Mouse (Mus musculus) cerebellum, postnatal 25 days (tissue): ENCODE measurements around the gene Mgat2.
"Not testable (repeated sequence)": the region's sequence is repeated elsewhere in the genome, so short reads cannot be mapped to it uniquely, and the experiment has no call there.

Source experiments
- DNase-seq, 2 experiments: peaks; one replicate each; pipeline ENCODE4 v3.0.0; 2021; ENCODE audit warnings: mixed read lengths in 2 of 2

Mgat2 gene

DNA sequence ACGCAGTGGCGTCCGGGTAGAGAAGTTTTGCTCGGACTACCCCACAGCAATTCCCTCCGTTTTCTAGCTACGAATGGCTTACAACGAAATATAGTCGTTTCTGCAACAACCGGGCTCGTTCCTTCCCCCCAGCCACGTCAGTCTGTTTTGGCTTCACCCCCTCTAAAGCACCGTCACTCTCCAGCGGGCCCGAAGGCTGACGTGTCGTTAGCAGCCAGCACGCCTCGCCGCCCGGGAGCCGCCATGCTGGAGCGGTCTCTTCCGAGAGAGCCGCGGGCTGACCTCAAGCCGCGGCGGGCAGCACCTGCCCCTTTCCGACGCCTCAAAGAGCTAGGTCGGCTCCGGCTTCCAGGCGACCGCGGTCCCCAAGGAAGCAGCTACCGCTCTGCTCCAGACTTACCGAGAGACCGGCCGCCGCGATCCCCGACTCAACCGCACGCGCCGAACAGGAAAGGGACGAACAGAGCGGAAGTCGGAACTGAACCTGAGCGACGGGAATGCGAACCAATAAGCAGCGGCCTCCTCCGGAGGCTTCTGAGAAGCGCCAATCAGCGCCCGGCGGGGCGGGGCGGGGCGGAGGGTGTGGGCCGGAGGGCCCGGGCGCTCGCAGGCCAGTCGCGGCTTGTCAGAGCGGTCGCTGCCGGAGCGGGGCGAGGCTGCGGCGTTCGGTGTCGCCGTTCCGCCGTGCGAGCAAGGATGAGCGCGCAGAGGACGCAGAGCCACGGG is at the start of gene Mgat2, which contains the start of gene Rpl36al:
Gene Mgat2 (plus strand): TSS at position 575 of the 726 bp plus-strand sequence.
Gene Rpl36al (minus strand): TSS at position 501 of the 726 bp plus-strand sequence.
- DNase-seq, result peak; percentile 100

DNA sequence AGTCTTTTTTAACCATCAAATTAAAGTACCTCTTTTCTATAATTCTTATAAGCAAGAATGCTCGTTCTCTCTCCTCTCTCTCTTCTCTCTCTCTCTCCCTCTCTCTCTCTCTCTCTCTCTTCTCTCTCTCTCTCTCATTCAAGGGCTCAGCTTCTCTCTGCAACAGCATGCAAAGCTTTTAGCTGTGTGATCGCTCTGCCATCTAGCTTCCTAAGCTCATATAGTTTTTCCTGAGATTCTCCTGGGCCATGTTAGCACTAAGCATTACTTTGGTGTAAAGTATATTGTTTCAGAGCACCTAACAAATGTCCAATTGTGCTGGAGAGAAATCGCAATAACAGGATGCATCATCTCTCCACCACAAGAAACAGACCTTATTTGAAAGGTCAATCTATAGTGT is 44.8 kb upstream of the Mgat2 start:
- DNase-seq, result no peak

- no peak for DNase-seq
Observed at GRCm38 (mm10) chr12:69139841-69140240, 44.1 kb upstream of the Mgat2 start.

- DNase-seq, result no peak
Observed at GRCm38 (mm10) chr12:69143460-69143859, 40.5 kb upstream of the Mgat2 start.

DNA sequence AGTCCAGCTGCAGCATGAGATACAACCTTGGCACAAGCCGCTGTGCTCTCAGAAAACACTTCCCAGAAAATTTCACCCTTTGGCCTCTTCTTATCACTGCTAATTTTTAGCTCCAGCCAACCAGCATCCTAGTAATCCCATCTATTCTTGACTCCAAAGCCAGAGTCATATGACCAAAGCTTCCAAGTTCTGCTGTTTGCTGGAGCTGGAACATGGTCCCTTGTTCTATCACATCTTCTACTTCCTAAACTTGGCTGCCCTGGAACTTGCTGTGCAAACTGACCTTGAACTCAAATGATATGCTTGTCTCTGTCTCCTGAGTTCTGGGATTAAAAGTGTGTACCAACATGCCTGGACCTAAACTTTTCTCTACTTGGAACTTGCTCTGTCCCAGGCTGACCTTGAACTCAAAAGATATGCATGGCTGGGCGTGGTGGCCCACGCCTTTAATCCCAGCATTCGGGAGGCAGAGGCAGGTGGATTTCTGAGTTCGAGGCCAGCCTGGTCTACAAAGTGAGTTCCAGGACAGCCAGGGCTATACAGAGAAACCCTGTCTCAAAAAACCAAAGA is 36.7 kb upstream of the Mgat2 start:
- no peak for DNase-seq

DNA sequence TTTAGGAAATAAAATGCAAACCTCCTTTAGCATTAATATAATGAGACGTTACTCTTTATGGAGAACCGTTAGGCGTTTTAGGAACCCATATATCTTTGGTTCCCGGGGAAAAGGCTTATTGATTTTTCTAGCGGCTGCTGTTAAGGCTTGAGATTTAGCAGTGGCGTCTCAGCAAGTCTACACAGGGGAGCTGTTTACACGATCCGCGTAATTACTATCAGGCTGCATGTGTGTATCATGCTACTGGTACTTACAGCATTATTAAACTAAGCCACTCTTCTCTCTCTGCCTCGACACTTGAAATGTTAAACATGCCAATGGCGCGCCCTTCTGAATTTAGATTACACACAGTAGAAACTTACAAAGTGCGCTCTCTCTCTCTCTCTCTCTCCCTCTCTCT is 33.9 kb upstream of the Mgat2 start:
- DNase-seq, result no peak

DNA sequence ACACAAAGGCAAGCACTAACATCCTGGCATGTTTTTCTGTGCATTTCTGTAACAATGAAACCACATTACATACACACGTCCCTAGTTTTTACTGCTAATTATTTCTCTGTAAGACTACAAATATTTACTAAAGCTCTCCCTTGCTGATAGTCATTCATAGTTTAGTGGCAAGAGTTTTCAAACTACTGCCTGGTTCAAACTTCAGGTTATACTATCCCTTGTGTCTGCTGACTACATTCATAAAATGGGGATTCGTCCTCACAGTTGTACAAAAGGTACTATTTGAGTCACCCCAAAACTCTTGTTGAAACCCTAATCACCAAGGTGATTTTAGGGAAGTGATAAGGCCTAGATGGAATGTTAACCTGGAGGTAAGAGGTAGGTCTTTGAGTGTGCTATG is 28.0 kb upstream of the Mgat2 start:
- DNase-seq, result no peak

GRCm38 (mm10) chr12:69156436-69156835 is 27.5 kb upstream of the Mgat2 start:
- DNase-seq, result no peak

DNA sequence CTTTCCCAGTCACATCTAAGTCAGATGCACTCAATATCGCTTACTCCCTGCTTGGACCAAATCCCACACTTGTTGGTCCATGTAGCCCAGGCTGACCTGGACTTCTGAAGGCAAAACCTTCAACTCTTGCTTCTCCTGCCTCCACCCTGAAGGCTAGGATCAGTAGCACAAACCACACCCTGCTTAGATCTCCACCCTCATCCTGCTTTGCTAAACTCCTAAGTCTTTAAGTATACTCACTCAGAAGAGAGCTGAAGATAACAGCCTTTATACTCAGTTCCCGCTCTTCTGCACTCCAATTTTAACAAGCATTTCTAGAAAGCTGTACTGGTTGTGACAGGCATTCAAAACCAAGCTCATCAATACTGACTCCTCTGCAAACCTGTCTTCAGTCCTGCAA is 26.9 kb upstream of the Mgat2 start:
- no peak for DNase-seq

- no peak for DNase-seq
Observed at GRCm38 (mm10) chr12:69158366-69158764, 25.6 kb upstream of the Mgat2 start.

DNA sequence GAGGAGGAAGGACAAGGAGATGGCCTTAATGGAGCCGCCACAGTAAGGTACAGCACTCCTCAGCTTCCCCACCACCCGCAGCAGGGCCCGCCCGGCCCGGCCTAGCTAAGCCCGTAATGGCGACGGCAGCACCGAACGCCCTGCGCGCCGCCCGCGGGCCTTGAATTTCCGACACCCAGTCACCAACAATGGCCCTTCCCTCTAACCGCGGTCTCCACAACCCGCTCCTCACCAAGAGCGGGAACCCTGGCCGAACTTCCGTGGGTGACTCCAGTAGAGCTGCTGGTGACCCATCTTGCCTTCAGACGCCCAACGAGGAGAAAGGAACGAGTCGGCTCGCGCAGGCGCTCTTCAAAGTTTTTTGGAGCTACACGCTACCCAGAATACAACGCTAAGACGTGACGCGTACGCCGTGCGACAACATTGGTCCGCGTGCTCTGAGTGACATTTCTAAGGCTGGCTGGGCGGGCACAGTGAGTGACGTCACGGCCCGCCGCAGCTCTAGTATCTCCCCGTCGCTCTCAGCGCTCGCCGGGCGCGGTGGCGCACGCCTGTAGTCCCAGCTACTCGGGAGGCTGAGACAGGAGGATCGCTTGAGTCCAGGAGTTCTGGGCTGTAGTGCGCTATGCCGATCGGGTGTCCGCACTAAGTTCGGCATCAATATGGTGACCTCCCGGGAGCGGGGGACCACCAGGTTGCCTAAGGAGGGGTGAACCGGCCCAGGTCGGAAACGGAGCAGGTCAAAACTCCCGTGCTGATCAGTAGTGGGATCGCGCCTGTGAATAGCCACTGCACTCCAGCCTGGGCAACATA is 25.0 kb upstream of the Mgat2 start, which contains the start of gene Rps29:
Gene Rps29 (minus strand): TSS at position 422 of the 813 bp plus-strand sequence.
- peak; percentile 98 to 99 for DNase-seq

DNA sequence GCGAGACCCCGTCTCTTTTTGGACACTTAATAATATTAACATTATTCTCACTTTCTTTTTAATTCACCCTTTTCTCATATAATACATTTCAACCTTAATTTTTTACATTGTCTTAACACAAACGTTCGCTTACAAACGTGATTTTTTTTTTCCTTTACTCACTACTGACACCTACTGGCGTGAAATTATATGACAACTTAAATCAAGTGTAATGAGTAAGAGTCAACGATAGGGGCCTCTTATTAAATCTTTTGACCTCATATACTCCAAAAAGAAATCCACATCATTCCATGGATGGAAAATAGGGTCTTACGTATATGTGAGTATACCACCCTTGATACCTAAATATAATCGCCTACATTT is 24.4 kb upstream of the Mgat2 start:
- DNase-seq, result peak; percentile 35 to 37

GRCm38 (mm10) chr12:69160677-69161076 is 23.3 kb upstream of the Mgat2 start:
- DNase-seq, result not testable (repeated sequence)

DNA sequence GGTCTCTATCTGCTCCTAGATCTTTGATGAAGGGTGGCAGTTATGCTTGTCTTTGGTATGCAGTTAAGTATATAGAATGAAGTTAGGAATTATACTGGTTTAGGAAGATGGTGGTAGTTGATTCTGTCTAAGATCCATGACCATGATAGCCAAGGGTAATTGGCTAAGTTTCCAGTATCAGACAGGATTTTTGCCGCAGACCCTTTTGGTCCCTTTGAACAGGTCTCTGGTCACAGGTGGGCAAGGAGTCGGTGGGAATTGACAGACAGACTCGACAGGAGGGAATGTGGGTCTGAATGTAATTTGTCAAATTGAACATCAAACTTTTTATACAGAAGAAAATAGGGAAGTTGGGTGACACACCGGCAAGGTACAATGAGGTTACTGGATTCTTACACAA is 20.4 kb upstream of the Mgat2 start:
- DNase-seq, result not testable (repeated sequence)

GRCm38 (mm10) chr12:69164904-69165303 is 19.1 kb upstream of the Mgat2 start:
- no peak for DNase-seq

GRCm38 (mm10) chr12:69166861-69167581 is 16.9 kb upstream of the Mgat2 start:
- not testable (repeated sequence) for DNase-seq

GRCm38 (mm10) chr12:69167656-69168460 is 16.1 kb upstream of the Mgat2 start:
- DNase-seq, result no peak

GRCm38 (mm10) chr12:69168461-69169106 is 15.4 kb upstream of the Mgat2 start, which contains the start of gene Lrr1:
TSS of gene Lrr1 (plus strand) at chr12:69168814.
- peak; percentile 90 for DNase-seq

GRCm38 (mm10) chr12:69171307-69171706 is 12.7 kb upstream of the Mgat2 start:
- no peak for DNase-seq

- no peak for DNase-seq
Observed at GRCm38 (mm10) chr12:69175975-69176374, 8.0 kb upstream of the Mgat2 start.

- DNase-seq, result no peak
Observed at GRCm38 (mm10) chr12:69177526-69177925, 6.4 kb upstream of the Mgat2 start.
